Mouse (Mus musculus) neutrophil, adult 59 days (primary cell): ENCODE results near the gene Cox7a2l. TPM values are rescaled to one million over a fixed set of nuclear protein-coding genes. Genes with fewer than 3 reads are reported as not detected.

Source experiments
- total RNA-seq, 2 experiments: library from RNA; stranded (reverse); gene quantifications; 1 replicate in 1 of 2; 2 replicates in 1 of 2; pipeline ENCODE4 v1.2.4; 2023

Gene Cox7a2l
- total RNA-seq, result 100 to 1,000 TPM; 113 to 123 TPM

DNA sequence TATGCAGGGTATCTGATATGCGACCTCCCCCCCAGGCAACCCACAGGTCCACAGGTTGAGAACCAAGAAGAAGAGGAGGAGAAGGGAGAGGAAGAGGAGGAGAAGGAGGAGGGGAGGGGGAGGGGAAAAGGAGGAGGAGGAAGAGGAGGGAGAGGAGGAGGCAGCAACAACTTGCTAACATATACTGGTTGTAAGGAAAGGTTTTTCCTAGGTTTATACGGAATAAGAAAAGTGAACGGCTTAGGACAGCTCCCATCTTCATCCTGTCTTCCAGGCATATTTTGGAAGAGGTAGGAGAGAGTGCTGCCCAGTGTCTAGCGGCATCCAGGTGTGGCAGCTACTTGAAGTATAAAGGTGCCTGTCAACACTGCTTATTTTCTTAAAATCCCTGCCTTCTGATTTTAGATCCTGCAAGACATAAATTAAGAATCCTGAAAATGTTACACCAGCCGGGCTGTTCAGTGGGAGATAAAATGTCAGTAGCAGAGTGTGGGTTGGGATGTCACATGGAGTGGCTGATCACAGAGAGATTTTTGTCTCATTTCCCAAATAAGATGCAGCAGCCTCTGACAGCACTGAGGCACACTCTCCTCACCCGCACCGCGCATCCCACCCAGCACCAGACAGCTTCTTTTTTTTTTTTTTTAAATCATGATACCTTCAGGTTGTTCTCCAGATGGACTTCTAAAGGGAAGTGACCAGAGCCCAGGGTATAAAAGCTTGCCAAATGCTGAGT lies at the start of gene Cox7a2l:
Gene Cox7a2l, minus strand, starts transcription at position 51 of the 736 bp plus-strand sequence.

Other genes with a start within 250 kb of the Cox7a2l start
- gene Eml4, start 166.4 kb downstream of the Cox7a2l start, total RNA-seq, result 10 to 100 TPM; 20.1 to 23.0 TPM
- gene Kcng3, start 114.6 kb upstream of the Cox7a2l start, total RNA-seq, result under 1 TPM in 1 of 2 experiments, not detected in 1; 0.11 TPM
- 10 to 100 TPM; 31.0 to 39.1 TPM for gene Mta3, start 188.8 kb upstream of the Cox7a2l start, total RNA-seq